Mouse (Mus musculus) E14TG2a.4 (cell line): Measurements from ENCODE around the gene Nmnat1.

Source experiments
- CTCF ChIP-seq: conservative IDR thresholded peaks from 2 replicates; pipeline ENCODE4 v1.5.1; 2014; ENCODE audit warnings: low read length
- NANOG ChIP-seq: IDR thresholded peaks from 2 replicates; pipeline ENCODE4 v1.6.1; 2014; ENCODE audit warnings: borderline replicate concordance, low read length, mixed read lengths
- POU5F1 ChIP-seq: IDR thresholded peaks from 2 replicates; pipeline ENCODE4 v1.6.1; 2014; ENCODE audit warnings: low read length, borderline replicate concordance

DNA sequence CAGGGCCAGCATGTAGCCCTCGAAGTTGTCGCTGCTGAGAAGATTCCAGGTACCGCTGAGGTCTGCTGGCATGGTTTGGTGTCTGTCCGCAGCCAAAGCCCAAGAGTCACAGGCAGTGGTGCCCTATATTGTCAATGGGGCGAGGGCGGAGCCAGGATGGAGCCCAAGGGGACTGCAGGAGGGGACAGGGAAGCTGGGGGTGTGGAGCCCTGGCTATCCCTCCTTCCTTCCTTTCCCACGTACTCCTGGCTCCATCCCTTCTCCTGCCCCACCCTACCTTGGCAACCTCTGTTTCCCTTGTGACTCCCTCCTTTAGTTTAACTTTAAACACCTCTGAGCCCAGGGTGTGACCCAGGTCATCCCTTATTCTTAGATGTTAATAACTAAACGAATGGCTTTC lies 30.1 kb downstream of the Nmnat1 start, which contains the start of gene Rbp7:
- no peak for TF ChIP-seq POU5F1
- no peak for TF ChIP-seq CTCF
- TF ChIP-seq NANOG: no peak
